Mouse (Mus musculus): ENCODE results near the gene Oas1e.

Oas1e gene

DNA sequence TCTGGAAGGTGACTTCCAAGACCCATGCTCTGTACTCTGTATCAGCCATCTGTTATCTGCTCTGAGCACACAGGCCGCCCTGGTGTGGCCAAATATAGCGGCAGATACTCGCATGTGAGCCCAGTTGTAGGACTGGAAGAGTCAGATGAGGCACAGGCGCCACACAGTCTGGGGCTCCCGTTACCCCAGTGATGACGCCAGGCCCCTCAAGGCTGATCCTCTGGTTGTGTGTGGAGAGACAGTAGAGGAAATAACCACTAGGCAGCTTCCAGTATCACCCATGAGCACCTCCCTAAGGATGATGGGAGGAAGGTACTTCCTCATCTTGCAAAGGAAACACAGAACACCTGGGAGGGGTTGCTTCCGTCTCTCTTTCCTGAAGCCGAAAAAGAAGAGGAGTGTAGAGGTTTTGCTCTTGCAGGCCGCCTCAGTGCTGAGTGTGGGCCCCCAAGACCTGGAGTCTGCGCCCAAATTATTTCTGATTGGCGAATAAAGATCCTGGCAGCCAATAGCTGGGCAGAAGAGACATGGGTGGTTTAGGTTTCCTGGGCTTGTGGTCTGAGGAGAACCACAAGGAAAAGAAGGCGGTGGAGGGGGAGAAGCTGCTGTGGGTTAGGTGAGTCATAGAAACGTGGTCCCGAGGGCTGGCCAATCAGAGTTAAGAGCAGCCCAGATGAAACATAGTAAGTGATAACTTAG, 19.9 kb downstream of the Oas1e start:
- DNase-seq: no peak

DNA sequence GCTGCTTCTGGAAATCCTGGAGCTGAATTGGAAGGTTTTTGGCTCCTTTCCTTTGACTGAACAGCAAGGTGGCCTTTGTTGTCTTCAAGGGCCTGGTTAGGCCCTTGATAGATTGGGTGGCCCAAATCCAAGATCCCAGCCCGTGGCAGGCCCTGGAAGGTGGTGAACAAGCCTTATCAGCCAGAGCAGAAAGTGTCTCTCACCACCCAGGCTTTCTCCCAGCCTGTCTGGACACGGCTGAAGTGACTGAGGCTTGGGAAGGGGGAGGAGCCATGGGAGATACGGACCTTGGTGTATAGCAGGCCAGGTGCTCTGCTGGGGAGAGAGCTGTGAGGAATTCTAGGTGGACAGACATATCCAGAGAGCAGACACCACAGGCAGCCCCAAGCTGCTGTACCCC, 25.9 kb downstream of the Oas1e start:
- DNase-seq: no peak

- DNase-seq: no peak
Observed at GRCm38 (mm10) chr5:120765010-120765409, 30.3 kb downstream of the Oas1e start.

- DNase-seq: no peak
Observed at GRCm38 (mm10) chr5:120761901-120762300, 33.4 kb downstream of the Oas1e start.

DNA sequence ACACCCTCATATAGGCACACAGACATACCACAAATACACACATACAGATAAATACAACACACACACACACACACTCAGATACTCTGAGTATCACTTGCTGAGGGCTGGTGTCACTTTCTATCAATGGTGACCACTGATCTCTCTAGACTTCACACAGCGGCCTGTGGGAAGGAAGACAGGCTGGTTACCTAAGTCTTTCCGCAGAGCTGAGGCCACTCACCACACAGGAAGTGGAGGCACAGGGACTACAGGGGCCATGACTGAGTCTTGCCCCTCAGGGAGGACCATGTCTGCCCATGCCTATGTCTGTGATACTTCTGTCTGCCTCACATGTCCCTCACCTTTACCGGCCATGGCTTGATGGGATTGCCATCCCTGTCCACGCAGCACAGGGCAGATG, 41.1 kb downstream of the Oas1e start:
- DNase-seq: no peak

- DNase-seq: no peak
Observed at GRCm38 (mm10) chr5:120752786-120753185, 42.5 kb downstream of the Oas1e start.

DNA sequence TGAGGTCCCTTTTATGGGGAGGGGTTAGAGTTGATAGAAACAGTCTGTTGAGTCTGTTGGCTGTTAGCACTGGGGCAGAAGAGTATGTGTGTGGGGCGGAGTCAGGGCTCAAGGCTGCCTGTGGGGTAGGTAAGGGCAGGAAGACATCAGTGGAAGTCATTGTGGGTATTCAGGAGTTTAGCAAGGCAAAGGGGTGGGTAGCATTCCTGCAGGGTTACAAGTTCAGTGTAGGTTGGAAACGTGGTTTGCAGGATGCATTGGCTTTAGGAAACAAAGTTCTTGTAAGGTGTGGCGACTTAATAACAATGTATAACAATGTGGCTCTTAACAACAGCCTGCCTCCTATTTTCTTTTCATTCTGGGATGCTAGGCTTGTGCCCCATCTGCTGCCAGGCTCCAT, 44.1 kb downstream of the Oas1e start:
- no peak for DNase-seq

GRCm38 (mm10) chr5:120749688-120750087, 45.6 kb downstream of the Oas1e start, which contains the start of gene Oas2:
TSS of gene Oas2 (minus strand) at chr5:120749853.
- no peak for DNase-seq

DNA sequence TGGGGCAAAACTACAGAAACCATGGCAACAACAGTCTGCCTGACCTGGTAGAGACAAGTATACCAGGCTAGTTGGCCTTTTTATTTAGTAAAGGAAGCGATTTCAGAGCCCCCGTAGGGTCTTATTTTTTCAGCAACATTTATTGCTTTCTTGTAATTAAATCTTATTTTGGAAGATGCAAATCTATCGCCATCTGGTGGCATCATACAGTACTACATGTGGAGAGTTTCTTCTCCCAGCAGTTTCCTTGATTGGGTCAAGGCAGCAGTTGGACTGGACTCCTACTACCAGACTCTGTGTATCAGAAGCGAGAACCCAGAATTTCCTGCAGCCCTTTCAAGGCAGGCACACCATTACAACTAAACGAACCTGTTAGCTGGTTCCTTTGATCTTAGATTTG, 48.9 kb downstream of the Oas1e start:
- peak; percentile 73 for DNase-seq

GRCm38 (mm10) chr5:120742125-120742524, 53.2 kb downstream of the Oas1e start:
- DNase-seq: peak; percentile 32
